Mouse (Mus musculus) layer of hippocampus, adult 2 months (tissue): ENCODE data around the gene Mrpl24. TPM values are rescaled to one million over a fixed set of nuclear protein-coding genes. Genes with fewer than 3 reads are reported as not detected.
"Not testable (repeated sequence)": the region's sequence is repeated elsewhere in the genome, so short reads cannot be mapped to it uniquely, and the experiment has no call there.

Experiments used
- DNase-seq, 2 experiments: peaks; one replicate each; pipeline ENCODE4 v3.0.0; 2022; ENCODE audit warnings: low spot score in 2 of 2
- H3K27ac ChIP-seq: fragments of 200-600 bp; 2 replicates; pipeline ENCODE4 v1.8.1; 2022
- H3K4me3 ChIP-seq: fragments of 200-600 bp; 2 replicates; pipeline ENCODE4 v1.8.1; 2022; ENCODE audit warnings: mild to moderate bottlenecking
- CTCF ChIP-seq: fragments of 200-600 bp; conservative IDR thresholded peaks from 2 replicates; pipeline ENCODE4 v1.8.1; 2022; ENCODE audit warnings: antibody characterized with exemption, mild to moderate bottlenecking, moderate library complexity
- total RNA-seq, 2 experiments: library from RNA; stranded (reverse); gene quantifications; 2 replicates each; pipeline ENCODE4 v1.2.3; 2021

Gene Mrpl24
- total RNA-seq, 2 experiments from 2014 or later, result 54.3 to 55.1 TPM

DNA sequence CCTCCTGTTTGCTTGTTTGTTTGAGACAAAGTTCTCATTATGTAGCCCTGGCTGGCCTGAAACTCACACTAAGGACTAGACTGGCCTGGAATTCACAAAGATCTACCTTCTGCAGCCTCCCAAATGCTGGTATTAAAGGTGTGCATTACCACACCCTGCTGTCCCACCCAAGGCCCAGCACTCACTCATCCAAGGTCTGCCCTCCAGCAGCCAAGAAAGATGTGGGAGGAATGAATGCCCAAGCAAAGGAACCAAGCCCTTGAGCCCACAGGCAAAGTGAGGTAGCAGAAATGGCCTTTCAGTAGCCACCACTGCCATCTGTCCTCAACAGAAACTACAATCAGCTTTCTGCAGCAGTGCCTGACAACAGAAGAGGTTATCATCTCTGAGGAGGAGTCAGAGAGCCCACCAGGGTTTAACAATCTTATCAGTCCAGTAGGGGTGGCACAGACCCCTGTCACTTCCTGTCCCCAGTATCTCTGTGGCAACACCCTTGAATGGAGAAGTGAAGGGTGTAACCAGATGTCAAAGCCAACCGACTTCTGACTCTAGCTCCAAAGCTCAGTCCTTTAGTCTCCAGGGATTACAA is 18.2 kb upstream of the Mrpl24 start:
- TF ChIP-seq CTCF, result no peak
- no peak for DNase-seq
- H3K4me3 ChIP-seq, result no peak overlapping the region
- no peak overlapping the region for H3K27ac ChIP-seq

GRCm38 (mm10) chr3:87901959-87902358 is 17.3 kb upstream of the Mrpl24 start:
- not testable (repeated sequence) for H3K27ac ChIP-seq, DNase-seq, H3K4me3 ChIP-seq

DNA sequence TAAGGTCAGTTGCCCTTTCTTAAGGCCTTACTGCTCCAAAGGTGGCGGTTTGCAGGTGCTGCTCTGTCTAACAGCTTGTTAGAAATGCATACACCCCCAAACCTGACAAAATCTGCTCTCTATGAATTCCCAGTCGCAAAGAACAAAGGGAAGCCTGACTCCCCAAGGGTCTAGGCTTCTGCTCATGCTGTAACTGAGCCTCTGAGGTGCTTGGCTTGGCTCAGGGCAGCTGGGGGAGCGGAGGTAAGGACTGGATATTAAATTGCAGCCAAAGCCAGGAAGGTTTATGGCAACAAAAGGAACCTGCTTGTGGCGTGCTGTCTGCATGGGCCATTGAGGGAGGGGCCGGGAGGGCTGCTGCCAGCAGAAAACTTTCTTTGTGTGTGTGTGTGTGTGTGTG is 15.5 kb upstream of the Mrpl24 start:
- H3K4me3 ChIP-seq, result no peak overlapping the region
- TF ChIP-seq CTCF, result no peak
- H3K27ac ChIP-seq, result no peak overlapping the region
- no peak for DNase-seq

- peak; percentile 92 to 94 for DNase-seq
- peak within 1 kb of the TSS; percentile 98 for H3K27ac ChIP-seq
- peak; percentile 58 for TF ChIP-seq CTCF
- H3K4me3 ChIP-seq, result peak within 1 kb of the TSS; percentile 88
Observed at GRCm38 (mm10) chr3:87905880-87906485, 13.3 kb upstream of the Mrpl24 start, which contains the start of gene Hdgf. Gene Hdgf, plus strand, starts transcription at chr3:87906321.

DNA sequence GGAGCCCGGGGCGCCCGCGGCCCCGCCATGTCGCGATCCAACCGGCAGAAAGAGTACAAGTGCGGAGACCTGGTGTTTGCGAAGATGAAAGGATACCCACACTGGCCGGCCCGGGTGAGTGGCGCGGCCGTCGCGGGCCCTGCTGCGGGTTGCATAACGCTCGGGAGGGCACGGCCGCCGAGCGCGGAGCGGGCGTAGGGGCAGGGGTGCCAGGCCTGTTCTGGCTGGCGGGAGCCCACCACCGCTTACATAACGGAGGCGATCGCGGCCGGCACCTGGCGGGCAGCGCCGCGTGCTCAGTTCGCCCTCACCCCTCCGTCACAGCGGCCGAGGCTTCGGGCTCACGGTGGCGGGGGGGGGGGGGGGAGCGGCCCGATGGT is 12.7 kb upstream of the Mrpl24 start:
- TF ChIP-seq CTCF, result no peak
- Histone ChIP-seq H3K27ac (peak overlapping the region; percentile 98), H3K4me3 (peak overlapping the region; percentile 88)
- DNase-seq, result peak in 1 of 2 experiments; percentile 44

DNA sequence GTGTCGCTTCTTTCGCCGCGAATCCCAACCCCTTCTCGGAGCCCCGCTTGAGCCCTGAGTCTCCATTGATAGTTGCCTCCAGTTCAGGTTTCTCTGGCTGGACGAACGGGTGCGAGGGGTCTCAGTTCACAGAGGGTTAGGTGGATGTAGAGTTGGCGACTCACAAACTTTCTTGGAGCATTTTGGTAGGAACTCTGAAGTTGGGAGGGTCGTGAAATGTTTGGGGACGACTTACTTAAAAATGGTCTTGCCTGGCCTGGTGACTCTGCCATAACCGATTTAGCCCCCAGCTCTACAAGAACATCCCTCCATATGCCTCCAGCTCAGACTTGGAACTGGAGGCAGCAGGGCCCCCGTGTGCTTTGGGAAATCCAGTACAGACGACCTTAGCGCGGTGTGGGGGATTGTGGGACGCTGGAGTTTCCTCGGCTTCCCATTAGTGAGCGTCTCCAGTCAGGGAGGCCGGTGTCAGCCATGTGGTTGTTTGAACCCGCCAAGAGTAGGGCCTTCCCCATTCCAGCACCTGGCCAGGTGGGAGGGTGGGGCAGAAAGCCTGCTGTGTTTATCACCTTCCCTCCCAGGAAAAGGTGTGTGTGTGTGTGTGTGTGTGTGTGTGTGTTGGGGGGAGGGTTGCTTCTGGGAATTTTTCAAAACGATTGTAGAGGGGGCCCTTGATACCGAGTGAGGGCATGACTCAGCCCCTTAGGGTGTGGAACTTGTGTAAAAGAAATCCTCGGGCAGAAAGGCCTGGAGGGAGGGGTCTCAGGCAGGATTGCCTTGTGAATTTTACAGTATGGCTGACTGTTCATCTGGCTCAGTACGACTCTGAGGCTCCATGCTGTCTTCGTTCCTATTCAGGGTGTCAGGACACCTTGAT is 12.1 kb upstream of the Mrpl24 start:
- TF ChIP-seq CTCF, result no peak
- H3K4me3 ChIP-seq, result peak overlapping the region; percentile 88
- peak overlapping the region; percentile 98 for H3K27ac ChIP-seq
- DNase-seq, result peak in 1 of 2 experiments; percentile 34

DNA sequence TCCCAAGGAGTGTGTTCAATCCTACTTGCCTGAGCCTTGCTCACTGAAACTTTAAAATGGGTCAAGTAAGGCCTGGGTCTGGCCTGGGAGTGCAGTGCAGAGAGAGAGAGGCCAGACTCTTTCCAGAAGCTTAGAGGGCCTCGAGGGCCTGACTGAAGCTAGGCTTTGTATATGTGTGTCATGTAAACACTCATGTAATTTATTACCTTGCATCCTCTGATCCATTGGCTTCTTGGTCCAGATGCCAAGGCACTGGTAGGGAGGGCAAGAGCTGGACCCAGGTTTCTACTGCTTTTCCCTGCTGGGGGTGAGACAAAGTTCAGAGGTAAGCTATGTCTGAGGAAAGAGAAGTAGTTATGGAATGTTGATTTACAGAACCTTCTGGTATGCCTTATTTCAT is 11.4 kb upstream of the Mrpl24 start:
- DNase-seq, result no peak
- TF ChIP-seq CTCF, result no peak
- H3K4me3 ChIP-seq, result peak overlapping the region; percentile 88
- peak overlapping the region; percentile 98; the same call in 1 of the 2 replicates for H3K27ac ChIP-seq

DNA sequence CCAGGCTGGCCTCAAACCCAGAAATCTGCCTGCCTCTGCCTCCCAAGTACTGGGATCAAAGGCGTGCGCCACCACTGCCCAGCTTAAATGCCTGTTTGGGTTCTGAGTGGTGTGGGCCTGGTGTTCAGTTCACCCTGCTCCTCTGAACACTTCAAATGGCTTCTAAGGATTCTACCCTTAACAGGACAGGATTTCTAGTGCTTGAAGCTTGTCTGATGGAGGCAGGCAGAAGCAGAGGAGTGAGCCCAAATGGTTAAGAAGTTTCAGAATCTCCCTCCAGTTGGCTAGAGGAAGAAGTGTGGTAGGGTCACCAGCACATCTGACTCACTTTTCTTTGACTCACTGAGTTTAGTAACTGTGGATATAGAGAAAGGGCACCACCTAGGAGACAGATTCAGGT is 9.9 kb upstream of the Mrpl24 start:
- Histone ChIP-seq H3K27ac (peak overlapping the region; percentile 84; the same call in 1 of the 2 replicates), H3K4me3 (no peak overlapping the region)
- DNase-seq, result no peak
- no peak for TF ChIP-seq CTCF

DNA sequence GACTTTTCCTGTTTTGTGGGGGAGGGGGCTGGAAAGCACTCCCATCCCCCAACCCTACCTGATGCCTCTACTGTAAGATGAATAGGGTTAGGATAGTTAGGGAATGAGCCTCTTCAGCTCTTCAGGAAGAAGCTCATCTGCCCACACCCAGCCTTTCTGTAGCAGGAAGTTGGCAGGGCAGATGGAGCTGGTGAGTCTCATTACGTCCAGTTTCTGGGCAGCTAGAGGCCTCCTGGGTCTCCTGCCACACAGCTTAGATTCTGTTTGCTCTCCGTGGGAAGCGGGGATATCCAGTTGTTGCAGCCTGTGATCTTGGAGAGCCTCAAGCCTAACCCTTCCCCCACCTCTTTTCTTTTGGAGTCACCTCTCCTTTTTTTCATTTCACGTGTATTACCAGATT is 9.4 kb upstream of the Mrpl24 start:
- DNase-seq, result no peak
- H3K4me3 ChIP-seq, result peak overlapping the region; percentile 52; the same call in 1 of the 2 replicates
- peak overlapping the region; percentile 84 for H3K27ac ChIP-seq
- TF ChIP-seq CTCF, result no peak

DNA sequence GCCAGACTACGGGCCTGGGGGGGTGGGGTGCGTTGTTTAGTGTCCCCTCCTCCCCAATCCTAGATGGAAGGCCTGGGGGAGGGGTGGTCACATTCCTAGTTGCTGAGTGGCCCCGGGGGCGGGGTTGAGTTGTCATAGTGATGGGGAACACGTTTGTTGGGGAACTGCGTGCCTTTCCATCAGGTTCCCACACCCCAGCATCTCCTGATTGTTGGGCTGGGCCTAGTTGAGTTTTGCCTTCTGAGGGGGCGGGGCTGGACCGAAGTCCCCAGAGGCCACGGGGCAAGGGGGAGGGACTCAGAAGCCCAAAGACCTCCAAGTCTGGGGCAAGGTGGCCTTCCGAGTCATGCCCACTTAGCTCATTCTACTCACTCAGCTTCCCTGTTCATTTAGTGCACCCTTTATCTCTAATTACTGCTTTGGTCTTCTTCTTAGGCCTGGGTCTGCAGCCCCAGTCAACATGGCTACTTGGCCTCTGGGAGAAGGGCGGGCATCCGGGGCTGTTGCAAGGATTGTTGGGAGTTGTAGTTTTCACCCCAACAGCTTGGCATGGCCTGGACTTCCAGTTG is 8.6 kb upstream of the Mrpl24 start:
- peak in 1 of 2 experiments; percentile 39 for DNase-seq
- Histone ChIP-seq H3K27ac (peak overlapping the region; percentile 84), H3K4me3 (peak overlapping the region; percentile 52)
- TF ChIP-seq CTCF, result no peak

GRCm38 (mm10) chr3:87913491-87913890 is 5.8 kb upstream of the Mrpl24 start:
- no peak overlapping the region for H3K4me3 ChIP-seq
- DNase-seq, result no peak
- no peak overlapping the region for H3K27ac ChIP-seq
- TF ChIP-seq CTCF, result no peak

DNA sequence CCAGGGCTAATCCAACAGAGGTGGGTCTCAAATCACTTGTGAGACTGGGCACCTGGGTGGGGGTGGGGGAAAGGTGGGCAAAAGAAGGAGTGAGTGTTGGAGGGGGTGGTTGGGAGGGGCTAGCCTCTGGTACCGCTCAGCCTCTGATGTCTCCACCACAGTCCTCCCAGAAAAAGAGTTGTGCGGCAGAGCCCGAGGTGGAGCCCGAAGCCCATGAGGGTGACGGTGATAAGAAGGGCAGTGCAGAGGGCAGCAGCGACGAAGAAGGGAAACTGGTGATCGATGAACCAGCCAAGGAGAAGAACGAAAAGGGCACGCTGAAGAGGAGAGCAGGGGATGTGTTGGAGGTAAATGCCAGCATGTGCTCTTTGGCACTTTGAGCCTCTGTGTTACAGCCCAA is 5.4 kb upstream of the Mrpl24 start:
- DNase-seq, result no peak
- no peak overlapping the region for H3K27ac ChIP-seq
- no peak for TF ChIP-seq CTCF
- no peak overlapping the region for H3K4me3 ChIP-seq

- peak; percentile 54 for TF ChIP-seq CTCF
- Histone ChIP-seq H3K27ac (no peak overlapping the region), H3K4me3 (no peak overlapping the region)
- DNase-seq, result no peak
Observed at GRCm38 (mm10) chr3:87916990-87917389, 2.3 kb upstream of the Mrpl24 start.
